ENCODE assay signal across 9 mouse cellular contexts in the genomic region with DNA sequence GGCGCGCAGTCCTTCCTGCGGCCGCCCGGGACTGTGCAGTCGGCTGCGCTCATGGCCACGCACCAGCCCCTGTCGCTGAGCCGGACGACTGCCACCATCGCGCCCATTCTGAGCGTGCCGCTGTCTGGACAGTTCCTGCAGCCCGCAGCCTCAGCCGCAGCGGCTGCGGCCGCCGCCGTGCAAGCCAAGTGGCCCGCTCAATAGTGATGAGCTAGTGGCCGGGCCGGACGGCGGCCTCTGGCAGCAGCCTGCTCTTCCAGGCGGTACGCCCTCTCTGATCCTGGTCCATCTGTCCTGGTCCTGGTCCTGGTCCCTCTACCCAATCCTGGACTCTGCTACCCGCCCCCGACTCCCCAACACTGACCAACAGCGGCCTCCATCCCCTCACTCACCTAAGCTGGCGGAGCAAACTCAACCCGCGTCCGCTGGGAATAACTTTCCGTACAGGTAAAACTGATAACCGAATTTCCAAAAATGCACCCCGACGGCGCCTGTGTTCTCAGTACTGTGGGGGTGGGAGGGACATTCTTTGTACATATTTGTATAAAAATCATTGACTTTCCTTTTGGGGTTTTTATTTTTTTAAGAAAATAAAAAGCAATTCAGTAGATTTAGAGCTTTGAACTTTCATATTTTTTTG. TPM values are rescaled to one million over a fixed set of nuclear protein-coding genes. Genes with fewer than 3 reads are reported as not detected.
DNase-seq lines count a peak whose midpoint lies in the region; ATAC-seq and TF ChIP-seq lines count a peak whose summit lies in the region.
"Had no signal": no experiment of that assay in that cellular context is flagged by ENCODE, and none has a peak within 500 bp of the region (broad histone marks: within the 10 kb centered on the region; RNA-seq: fewer than 3 reads in every experiment).

No protein-coding gene starts in this region.

- ATAC-seq in limb, embryonic 11.5 days (ENCODE audit: insufficient number of reproducible peaks, low FRiP score, low TSS enrichment, low read depth) = no peak
- no peak for ATAC-seq in stomach, embryonic 14.5 days (ENCODE audit: insufficient number of reproducible peaks, insufficient read depth, low FRiP score, low read depth)

- WGBS in limb, embryonic 11.5 days = under 1% methylated on average over 36 of the region's 41 CpGs
- under 1% methylated on average over 38 of the region's 41 CpGs for WGBS in stomach, embryonic 14.5 days
- WGBS in lung, adult 2 months = 4% methylated on average over 41 of the region's 41 CpGs

- no peak for TF ChIP-seq POLR2A in lung, adult 2 months (IDR thresholded peaks at IDR 0.05; ENCODE audit: borderline replicate concordance, extremely low read depth, low read depth, low read length)

- H3K27ac ChIP-seq in limb, embryonic 11.5 days (replicated peaks; ENCODE audit: low read depth, low read length) = no peak overlapping the region
- no peak overlapping the region for H3K27ac ChIP-seq in stomach, embryonic 14.5 days (ENCODE audit: low read length)

- no peak for TF ChIP-seq CTCF in lung, adult 2 months (IDR thresholded peaks at IDR 0.05; ENCODE audit: insufficient read depth, low read length)

- H3K27me3 ChIP-seq in limb, embryonic 11.5 days (ENCODE audit: control insufficient read depth, insufficient read depth, low read length) = peaks cover 76% of the 10 kb centered on the region
- H3K27me3 ChIP-seq in stomach, embryonic 14.5 days (ENCODE audit: control insufficient read depth, insufficient read depth, low read length) = peaks cover 55% of the 10 kb centered on the region

- peaks cover 3% of the 10 kb centered on the region; the same call in 1 of the 2 replicates for H3K4me1 ChIP-seq in limb, embryonic 11.5 days (ENCODE audit: control insufficient read depth, insufficient read depth, low read length)
- H3K4me1 ChIP-seq in stomach, embryonic 14.5 days (ENCODE audit: control insufficient read depth, insufficient read depth, low read length) = 0 out of 2 replicates have a peak, but pooled peaks cover 15% of the 10 kb centered on the region
- H3K4me1 ChIP-seq in lung, adult 2 months (ENCODE audit: control insufficient read depth, insufficient read depth, low read length) = no peaks in the 10 kb centered on the region

- peak overlapping the region; percentile 37 for H3K4me2 ChIP-seq in limb, embryonic 11.5 days (ENCODE audit: low read depth, severe bottlenecking)
- peak overlapping the region; percentile 39 for H3K4me2 ChIP-seq in stomach, embryonic 14.5 days (replicated peaks; ENCODE audit: low read depth, low read length)

- no peaks in the 10 kb centered on the region for H3K36me3 ChIP-seq in limb, embryonic 11.5 days (ENCODE audit: control insufficient read depth, insufficient read depth, low read length)
- no peaks in the 10 kb centered on the region for H3K36me3 ChIP-seq in stomach, embryonic 14.5 days (ENCODE audit: control insufficient read depth, insufficient read depth, low read length)

- H3K4me3 ChIP-seq in limb, embryonic 11.5 days (ENCODE audit: low read depth, low read length) = peak overlapping the region; percentile 16
- H3K4me3 ChIP-seq in stomach, embryonic 14.5 days (ENCODE audit: low read depth, low read length) = peak overlapping the region; percentile 26
- H3K4me3 ChIP-seq in lung, adult 2 months (replicated peaks; ENCODE audit: extremely low read depth, low read depth, low read length) = no peak overlapping the region

- peak; percentile 5 to 48 for DNase-seq in adrenal gland, adult (ENCODE audit: inconsistent age in 2 of 2, low spot score in 1 of 2)
- no peak for DNase-seq in adrenal gland, postnatal 4 days (ENCODE audit: low spot score in 2 of 2)
- DNase-seq in retina, embryonic 14.5 days (ENCODE audit: low spot score) = peak; percentile 55
- DNase-seq in retina, postnatal 1 day = no peak
- DNase-seq in limb, embryonic 11.5 days (ENCODE audit: low spot score) = peak; percentile 60
- no peak for DNase-seq in thymus, postnatal 0 days (ENCODE audit: low spot score)
- no peak for DNase-seq in lung, adult 2 months

- no peaks in the 10 kb centered on the region for H3K9me3 ChIP-seq in limb, embryonic 11.5 days (ENCODE audit: control insufficient read depth, low read length)
- no peaks in the 10 kb centered on the region for H3K9me3 ChIP-seq in stomach, embryonic 14.5 days (ENCODE audit: control insufficient read depth, low read depth, low read length)

- no peak overlapping the region for H3K9ac ChIP-seq in limb, embryonic 11.5 days (ENCODE audit: low read length)
- no peak overlapping the region; the same call in 1 of the 2 replicates for H3K9ac ChIP-seq in stomach, embryonic 14.5 days (replicated peaks; ENCODE audit: low read depth, low read length)

RNA-seq across cellular contexts. Expression of gene Foxd3, which starts 1.9 kb away (rescaled TPM):
- 1 to 10 TPM; 4.2 to 4.5 TPM for total RNA-seq in adrenal gland, postnatal 4 days (2021)
- polyA plus RNA-seq in limb, embryonic 11.5 days (2014; fragmentation: Nextera tagmentation; extraction: Ambion mirVana) = 0.21 and 0.44 TPM in 2 replicates
- polyA plus RNA-seq in stomach, embryonic 14.5 days (2014; fragmentation: Nextera tagmentation; extraction: Ambion mirVana) = 1.7 and 2.1 TPM in 2 replicates
- 0.05 TPM in 1 of 2 replicates, not detected in the other for polyA plus RNA-seq in thymus, postnatal 0 days (2015; fragmentation: Nextera tagmentation; extraction: Ambion mirVana)
- polyA plus RNA-seq in lung, adult 2 months (2012; rRNA removed) = 0.28 and 0.62 TPM in 2 replicates
- total RNA-seq: left cerebral cortex, postnatal 10 days had no signal

RNA-seq across cellular contexts. Expression of gene Alg6, which starts 57.5 kb away (rescaled TPM):
- total RNA-seq in adrenal gland, postnatal 4 days (2021) = 10 to 100 TPM; 17.0 to 18.8 TPM
- polyA plus RNA-seq in limb, embryonic 11.5 days (2014; fragmentation: Nextera tagmentation; extraction: Ambion mirVana) = 21.3 and 21.6 TPM in 2 replicates
- polyA plus RNA-seq in stomach, embryonic 14.5 days (2014; fragmentation: Nextera tagmentation; extraction: Ambion mirVana) = 24.2 and 32.6 TPM in 2 replicates
- 11.3 and 12.1 TPM in 2 replicates for polyA plus RNA-seq in thymus, postnatal 0 days (2015; fragmentation: Nextera tagmentation; extraction: Ambion mirVana)
- 1.7 and 4.6 TPM in 2 replicates for polyA plus RNA-seq in lung, adult 2 months (2012; rRNA removed)

Comparison
In these comparisons a context has a peak if more than half of its experiments do, and no peak if none do; other contexts are left out.
1. DNase-seq: peak in adrenal gland, adult (2 of 2), retina, embryonic 14.5 days (single experiment) and limb, embryonic 11.5 days (single experiment); none in adrenal gland, postnatal 4 days (0 of 2), retina, postnatal 1 day (single experiment), thymus, postnatal 0 days (single experiment) and lung, adult 2 months (single experiment).